Mouse (Mus musculus): ENCODE measurements around the gene Nav1. TPM values are rescaled to one million over a fixed set of nuclear protein-coding genes. Genes with fewer than 3 reads are reported as not detected.

Nav1 gene
- polyA plus RNA-seq, 1 experiment from 2014 or later = 48.8 TPM

DNA sequence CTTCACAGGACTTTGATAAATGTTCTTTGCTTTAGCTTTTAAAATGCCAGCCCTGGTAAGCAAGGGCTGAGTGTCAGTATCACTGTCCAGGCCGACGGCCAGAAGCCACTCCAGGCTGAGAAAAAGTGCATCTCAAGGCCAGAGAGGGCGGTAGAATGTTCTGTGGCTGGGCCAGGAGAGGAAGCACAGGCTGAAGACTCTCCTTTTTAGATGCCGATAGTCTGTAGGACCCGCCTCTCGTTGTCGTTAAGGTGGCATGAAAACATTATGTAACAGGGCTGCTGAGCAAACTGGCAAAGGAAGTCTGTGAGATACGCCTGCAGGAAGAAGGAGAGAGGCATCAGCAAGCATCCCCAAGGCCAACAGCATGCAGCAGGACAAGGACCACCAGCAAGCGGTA is 221.9 kb downstream of the Nav1 start:
- ATAC-seq = no peak
- Histone ChIP-seq H3K4me3 (ENCODE audit: low read length) (no peak overlapping the region), H3K27ac (ENCODE audit: low read depth, low read length) (no peak overlapping the region), H3K27me3 (replicated peaks; ENCODE audit: control insufficient read depth, insufficient read depth, low read length) (no peaks in the 10 kb centered on the region), H3K36me3 (ENCODE audit: control insufficient read depth, insufficient read depth, low read length) (peaks cover 57% of the 10 kb centered on the region), H3K9me3 (ENCODE audit: control insufficient read depth, low read length) (no peaks in the 10 kb centered on the region), H3K4me1 (ENCODE audit: control insufficient read depth, insufficient read depth, low read depth, low read length) (peaks cover 2% of the 10 kb centered on the region; the same call in 1 of the 2 replicates), H3K9ac (ENCODE audit: low read depth, low read length) (no peak overlapping the region), H3K4me2 (ENCODE audit: low read length) (no peak overlapping the region)
- 91% methylated on average over 9 of the region's 9 CpGs for whole genome bisulfite sequencing

Small RNA genes lying within 50 kb of the gene (microRNA-seq; reads per million reads assigned to microRNA genes)
- gene Mir1231 = 1.5 reads per million

Other genes with a start within 250 kb of the Nav1 start
- 130 and 135 TPM in 2 replicates for gene Shisa4, start 232.1 kb downstream of the Nav1 start, polyA plus RNA-seq (2015; fragmentation: Nextera tagmentation; extraction: Ambion mirVana)
- 102 and 109 TPM in 2 replicates for gene Ipo9, start 176.8 kb downstream of the Nav1 start, polyA plus RNA-seq (2015; fragmentation: Nextera tagmentation; extraction: Ambion mirVana)
- 20.6 and 23.7 TPM in 2 replicates for gene Csrp1, start 112.8 kb upstream of the Nav1 start, polyA plus RNA-seq (2015; fragmentation: Nextera tagmentation; extraction: Ambion mirVana)
- 43.1 and 49.5 TPM in 2 replicates for gene Phlda3, start 158.8 kb upstream of the Nav1 start, polyA plus RNA-seq (2015; fragmentation: Nextera tagmentation; extraction: Ambion mirVana)
- 1.1 and 19.6 TPM in 2 replicates for gene Tnni1, start 172.1 kb upstream of the Nav1 start, polyA plus RNA-seq (2015; fragmentation: Nextera tagmentation; extraction: Ambion mirVana)
- 0.47 and 0.93 TPM in 2 replicates for gene Lad1, start 211.3 kb upstream of the Nav1 start, polyA plus RNA-seq (2015; fragmentation: Nextera tagmentation; extraction: Ambion mirVana)
- gene Tnnt2, start 229.1 kb upstream of the Nav1 start, polyA plus RNA-seq (2015; fragmentation: Nextera tagmentation; extraction: Ambion mirVana) = 1.5 and 8.3 TPM in 2 replicates